Mouse (Mus musculus) cortical plate, adult 2 months (tissue): Measurements from ENCODE around the gene Prkar1b. TPM values are rescaled to one million over a fixed set of nuclear protein-coding genes. Genes with fewer than 3 reads are reported as not detected.

Experiments used
- H3K27ac ChIP-seq: fragments of 200-500 bp; 2 replicates; pipeline ENCODE4 v1.5.1; 2012; ENCODE audit warnings: low read length, control low read depth, inconsistent platforms; ENCODE audit not compliant: insufficient read depth
- H3K4me1 ChIP-seq: fragments of 200-500 bp; 2 replicates; pipeline ENCODE4 v1.6.1; 2011; ENCODE audit warnings: low read length; ENCODE audit not compliant: control insufficient read depth, insufficient read depth
- H3K4me3 ChIP-seq: fragments of 200-500 bp; 2 replicates; pipeline ENCODE4 v1.5.1; 2011; ENCODE audit warnings: mild to moderate bottlenecking, low read length, control low read depth; ENCODE audit not compliant: insufficient read depth
- CTCF ChIP-seq: fragments of 200-500 bp; IDR thresholded peaks from 2 replicates; pipeline ENCODE4 v1.5.1; 2011; ENCODE audit warnings: mild to moderate bottlenecking, control low read depth, low read length; ENCODE audit not compliant: insufficient read depth; ENCODE audit errors: extremely low read depth
- POLR2A ChIP-seq: fragments of 200-500 bp; IDR thresholded peaks from 2 replicates; pipeline ENCODE4 v1.6.1; 2011; ENCODE audit warnings: mild to moderate bottlenecking, low read length, control low read depth; ENCODE audit not compliant: insufficient read depth; ENCODE audit errors: extremely low read depth
- polyA plus RNA-seq: library from polyadenylated mRNA; depleted of rRNA; stranded (reverse); fragments of >200 nt; gene quantifications from 2 replicates; pipeline ENCODE4 v1.2.3, GENCODE M21; 2012; rRNA removed

Prkar1b gene
- polyA plus RNA-seq, 1 experiment = 862 TPM

GRCm38 (mm10) chr5:138987994-138988393 is 161.8 kb downstream of the Prkar1b start:
- TF ChIP-seq POLR2A = no peak
- TF ChIP-seq CTCF = no peak
- Histone ChIP-seq H3K27ac (no peak overlapping the region), H3K4me1 (peaks cover 2% of the 10 kb centered on the region; the same call in 1 of the 2 replicates), H3K4me3 (no peak overlapping the region)

GRCm38 (mm10) chr5:138981921-138982320 is 167.9 kb downstream of the Prkar1b start:
- Histone ChIP-seq H3K4me1 (peaks cover 3% of the 10 kb centered on the region), H3K4me3 (no peak overlapping the region), H3K27ac (no peak overlapping the region)
- no peak for TF ChIP-seq POLR2A
- no peak for TF ChIP-seq CTCF

- H3K27ac ChIP-seq = no peak overlapping the region
- TF ChIP-seq CTCF = no peak
- TF ChIP-seq POLR2A = no peak
- H3K4me1 ChIP-seq = peaks cover 3% of the 10 kb centered on the region
These were observed 169.2 kb downstream of the Prkar1b start for GRCm38 (mm10) chr5:138980608-138981007.

GRCm38 (mm10) chr5:138979840-138980239 is 170.0 kb downstream of the Prkar1b start:
- no peak for TF ChIP-seq CTCF
- TF ChIP-seq POLR2A = no peak
- Histone ChIP-seq H3K4me3 (no peak overlapping the region), H3K4me1 (peaks cover 3% of the 10 kb centered on the region), H3K27ac (no peak overlapping the region)

More at GRCm38 (mm10) chr5:138980608-138981007, 169.2 kb downstream of the Prkar1b start:
- no peak overlapping the region for H3K4me3 ChIP-seq

GRCm38 (mm10) chr5:138977759-138978158 is 172.0 kb downstream of the Prkar1b start:
- Histone ChIP-seq H3K4me1 (peaks cover 3% of the 10 kb centered on the region), H3K27ac (0 out of 2 replicates have a peak overlapping the region, but pooled peaks have one; percentile 37), H3K4me3 (no peak overlapping the region)
- no peak for TF ChIP-seq POLR2A
- no peak for TF ChIP-seq CTCF

- Histone ChIP-seq H3K4me3 (no peak overlapping the region), H3K27ac (no peak overlapping the region), H3K4me1 (peaks cover 3% of the 10 kb centered on the region)
- TF ChIP-seq CTCF (no peak), POLR2A (no peak)
These were observed 174.8 kb downstream of the Prkar1b start for GRCm38 (mm10) chr5:138974911-138975485.

- Histone ChIP-seq H3K27ac (no peak overlapping the region), H3K4me1 (no peaks in the 10 kb centered on the region), H3K4me3 (no peak overlapping the region)
- no peak for TF ChIP-seq CTCF
- TF ChIP-seq POLR2A = no peak
These were observed 176.3 kb downstream of the Prkar1b start for GRCm38 (mm10) chr5:138973480-138973879.

- no peaks in the 10 kb centered on the region for H3K4me1 ChIP-seq
- no peak overlapping the region for H3K27ac ChIP-seq
- no peak overlapping the region for H3K4me3 ChIP-seq
- TF ChIP-seq POLR2A (no peak), CTCF (no peak)
These were observed 178.4 kb downstream of the Prkar1b start for GRCm38 (mm10) chr5:138971405-138971804.

GRCm38 (mm10) chr5:138970056-138970490 is 179.7 kb downstream of the Prkar1b start:
- 0 out of 2 replicates have a peak, but pooled peaks cover 2% of the 10 kb centered on the region for H3K4me1 ChIP-seq
- H3K27ac ChIP-seq = no peak overlapping the region
- no peak overlapping the region for H3K4me3 ChIP-seq
- TF ChIP-seq CTCF = no peak
- no peak for TF ChIP-seq POLR2A

Other genes with a start within 250 kb of the Prkar1b start
- gene Pdgfa, start 152.6 kb downstream of the Prkar1b start, polyA plus RNA-seq = 29.4 and 30.0 TPM in 2 replicates
- gene Dnaaf5, start 222 bp upstream of the Prkar1b start, polyA plus RNA-seq = 5.8 and 6.7 TPM in 2 replicates
- gene Sun1, start 50.6 kb upstream of the Prkar1b start, polyA plus RNA-seq = 115 and 128 TPM in 2 replicates
- 82.6 and 89.5 TPM in 2 replicates for gene Get4, start 102.3 kb upstream of the Prkar1b start, polyA plus RNA-seq
- 271 and 275 TPM in 2 replicates for gene Adap1, start 175.6 kb upstream of the Prkar1b start, polyA plus RNA-seq
- 90.2 and 92.7 TPM in 2 replicates for gene Cox19, start 201.4 kb upstream of the Prkar1b start, polyA plus RNA-seq
- not detected in 2 replicates for gene Cyp2w1, start 202.6 kb upstream of the Prkar1b start, polyA plus RNA-seq
- gene Gpr146, start 227.7 kb upstream of the Prkar1b start, polyA plus RNA-seq = 15.3 and 16.3 TPM in 2 replicates